Mouse (Mus musculus) MEL (cell line): ENCODE measurements around the gene Mcrip1. TPM values are rescaled to one million over a fixed set of nuclear protein-coding genes. Genes with fewer than 3 reads are reported as not detected.
A peak's percentile ranks its signal among the peaks of the same experiment; 100 is the strongest.

Experiments used
- DNase-seq: peaks from one replicate; pipeline ENCODE4 v3.0.0; 2011; ENCODE audit warnings: low read depth, low spot score
- H3K27ac ChIP-seq: 2 replicates; pipeline ENCODE4 v1.5.1; 2012; ENCODE audit warnings: low read depth, mild to moderate bottlenecking, control low read depth, low read length, moderate library complexity; ENCODE audit not compliant: control insufficient read depth
- H3K27me3 ChIP-seq, 2 experiments: fragments of 150-350 bp in 1 of 2; sonication (generic) in 1 of 2; 2 replicates each; pipeline ENCODE4 v1.6.1; 2012; ENCODE audit warnings: low read length in 2 of 2, mild to moderate bottlenecking in 2 of 2, improper control_type of control experiment in 1 of 2, moderate library complexity in 1 of 2; ENCODE audit not compliant: insufficient read depth in 2 of 2, control insufficient read depth in 1 of 2
- H3K36me3 ChIP-seq, 2 experiments: 2 replicates each; pipeline ENCODE4 v1.6.1; 2012 to 2014; ENCODE audit warnings: low read length in 2 of 2, improper control_type of control experiment in 1 of 2, inconsistent platforms in 1 of 2, mild to moderate bottlenecking in 1 of 2; ENCODE audit not compliant: insufficient read depth in 2 of 2, control insufficient read depth in 1 of 2
- H3K4me1 ChIP-seq, 2 experiments: fragments of 150-350 bp in 1 of 2; sonication (generic) in 1 of 2; 2 replicates each; pipeline ENCODE4 v1.6.1; 2012; ENCODE audit warnings: low read length in 2 of 2, improper control_type of control experiment in 1 of 2, mild to moderate bottlenecking in 1 of 2; ENCODE audit not compliant: insufficient read depth in 2 of 2, control insufficient read depth in 1 of 2
- H3K4me3 ChIP-seq, 2 experiments: fragments of 150-350 bp in 1 of 2; sonication (generic) in 1 of 2; 2 replicates each; pipeline ENCODE4 v1.5.1; 2012; ENCODE audit warnings: low read depth in 2 of 2, low read length in 2 of 2, mild to moderate bottlenecking in 2 of 2, moderate library complexity in 2 of 2, control low read depth in 1 of 2, improper control_type of control experiment in 1 of 2; ENCODE audit not compliant: control insufficient read depth in 1 of 2, insufficient read depth in 1 of 2
- H3K79me2 ChIP-seq: 2 replicates; pipeline ENCODE4 v1.6.1; 2012; ENCODE audit warnings: mild to moderate bottlenecking, low read length, moderate library complexity; ENCODE audit not compliant: control insufficient read depth, poor library complexity, insufficient read depth
- H3K9ac ChIP-seq: 2 replicates; pipeline ENCODE4 v1.6.1; 2012; ENCODE audit warnings: low read depth, mild to moderate bottlenecking, control low read depth, low read length, moderate library complexity; ENCODE audit not compliant: control insufficient read depth, poor library complexity, severe bottlenecking
- H3K9me3 ChIP-seq: fragments of 150-350 bp; sonication (generic); replicated peaks from 2 replicates; pipeline ENCODE4 v1.6.1; 2012; ENCODE audit warnings: mild to moderate bottlenecking, low read length, improper control_type of control experiment, moderate library complexity; ENCODE audit not compliant: insufficient read depth
- BHLHE40 ChIP-seq: IDR thresholded peaks from 2 replicates; pipeline ENCODE4 v1.6.1; 2012; ENCODE audit warnings: low read depth, mild to moderate bottlenecking, inconsistent platforms, low read length, improper control_type of control experiment, borderline replicate concordance
- CTCF ChIP-seq, 3 experiments: IDR thresholded peaks in 2 of 3; conservative IDR thresholded peaks in 1 of 3; 2 replicates each; pipeline ENCODE4 v1.5.1; 2011 to 2012; ENCODE audit warnings: low read length in 3 of 3, low read depth in 2 of 3, mild to moderate bottlenecking in 2 of 3, improper control_type of control experiment in 1 of 3, inconsistent platforms in 1 of 3, mixed read lengths in 1 of 3, moderate library complexity in 1 of 3; ENCODE audit not compliant: control insufficient read depth in 1 of 3, insufficient read depth in 1 of 3, poor library complexity in 1 of 3, severe bottlenecking in 1 of 3
- E2F4 ChIP-seq: IDR thresholded peaks from 2 replicates; pipeline ENCODE4 v1.6.1; 2011; ENCODE audit warnings: low read depth, low read length, improper control_type of control experiment, borderline replicate concordance
- EP300 ChIP-seq, 2 experiments: IDR thresholded peaks; 2 replicates each; pipeline ENCODE4 v1.6.1; 2011; ENCODE audit warnings: improper control_type of control experiment in 2 of 2, low read length in 2 of 2, low read depth in 1 of 2, mild to moderate bottlenecking in 1 of 2
- ETS1 ChIP-seq: IDR thresholded peaks from 2 replicates; pipeline ENCODE4 v1.6.1; 2012; ENCODE audit warnings: low read depth, mild to moderate bottlenecking, inconsistent platforms, low read length, improper control_type of control experiment, moderate library complexity
- GABPA ChIP-seq: IDR thresholded peaks from 2 replicates; pipeline ENCODE4 v1.6.1; 2012; ENCODE audit warnings: low read depth, mild to moderate bottlenecking, inconsistent platforms, low read length, improper control_type of control experiment, moderate library complexity
- GATA1 ChIP-seq: IDR thresholded peaks from 2 replicates; pipeline ENCODE4 v1.6.1; 2011; ENCODE audit warnings: low read depth, low read length, improper control_type of control experiment
- MAFK ChIP-seq: IDR thresholded peaks from 2 replicates; pipeline ENCODE4 v1.6.1; 2011; ENCODE audit warnings: low read depth, mild to moderate bottlenecking, low read length, improper control_type of control experiment, borderline replicate concordance
- MAX ChIP-seq: IDR thresholded peaks from 2 replicates; pipeline ENCODE4 v1.6.1; 2011; ENCODE audit warnings: low read length, improper control_type of control experiment
- MXI1 ChIP-seq: IDR thresholded peaks from 2 replicates; pipeline ENCODE4 v1.6.1; 2011; ENCODE audit warnings: mild to moderate bottlenecking, low read depth, low read length, improper control_type of control experiment
- MYB ChIP-seq: IDR thresholded peaks from 2 replicates; pipeline ENCODE4 v1.6.1; 2011; ENCODE audit warnings: mild to moderate bottlenecking, low read depth, low read length, improper control_type of control experiment
- MYC ChIP-seq: IDR thresholded peaks from 2 replicates; pipeline ENCODE4 v1.6.1; 2011; ENCODE audit warnings: low read depth, mild to moderate bottlenecking, low read length, improper control_type of control experiment, moderate library complexity
- NELFE ChIP-seq: IDR thresholded peaks from 2 replicates; pipeline ENCODE4 v1.6.1; 2011; ENCODE audit warnings: low read depth, low read length, improper control_type of control experiment
- NRF1 ChIP-seq: IDR thresholded peaks from 2 replicates; pipeline ENCODE4 v1.6.1; 2014; ENCODE audit warnings: low read depth, mild to moderate bottlenecking, inconsistent platforms, low read length, improper control_type of control experiment, moderate library complexity; ENCODE audit not compliant: poor library complexity, insufficient read depth, severe bottlenecking
- POLR2A ChIP-seq, 2 experiments: IDR thresholded peaks; 2 replicates each; pipeline ENCODE4 v1.6.1; 2011 to 2012; ENCODE audit warnings: low read length in 2 of 2, mild to moderate bottlenecking in 2 of 2, control low read depth in 1 of 2, improper control_type of control experiment in 1 of 2, low read depth in 1 of 2, moderate library complexity in 1 of 2; ENCODE audit not compliant: control insufficient read depth in 1 of 2, insufficient read depth in 1 of 2, poor library complexity in 1 of 2
- POLR2AphosphoS2 ChIP-seq: IDR thresholded peaks from 2 replicates; pipeline ENCODE4 v1.6.1; 2011; ENCODE audit warnings: low read length, improper control_type of control experiment
- RAD21 ChIP-seq: IDR thresholded peaks from 2 replicates; pipeline ENCODE4 v1.6.1; 2011; ENCODE audit warnings: mild to moderate bottlenecking, low read depth, low read length, improper control_type of control experiment
- RCOR1 ChIP-seq: IDR thresholded peaks from 2 replicates; pipeline ENCODE4 v1.6.1; 2012; ENCODE audit warnings: low read depth, mild to moderate bottlenecking, inconsistent platforms, low read length, improper control_type of control experiment
- SIN3A ChIP-seq: IDR thresholded peaks from 2 replicates; pipeline ENCODE4 v1.6.1; 2012; ENCODE audit warnings: low read length, improper control_type of control experiment, inconsistent platforms
- TAL1 ChIP-seq: IDR thresholded peaks from 2 replicates; pipeline ENCODE4 v1.6.1; 2012; ENCODE audit warnings: mild to moderate bottlenecking, inconsistent platforms, low read length, moderate library complexity, mixed read lengths
- TBP ChIP-seq: IDR thresholded peaks from 2 replicates; pipeline ENCODE4 v1.8.0; 2011; ENCODE audit warnings: low read depth, low read length, improper control_type of control experiment
- TCF12 ChIP-seq: IDR thresholded peaks from 2 replicates; pipeline ENCODE4 v1.6.1; 2014; ENCODE audit warnings: low read depth, mild to moderate bottlenecking, inconsistent platforms, low read length, improper control_type of control experiment, moderate library complexity
- UBTF ChIP-seq: IDR thresholded peaks from 2 replicates; pipeline ENCODE4 v1.6.1; 2012; ENCODE audit warnings: low read depth, mild to moderate bottlenecking, inconsistent platforms, low read length, improper control_type of control experiment, moderate library complexity, borderline replicate concordance; ENCODE audit not compliant: insufficient read depth
- USF1 ChIP-seq: IDR thresholded peaks from 2 replicates; pipeline ENCODE4 v1.6.1; 2014; ENCODE audit warnings: low read depth, mild to moderate bottlenecking, inconsistent platforms, low read length, improper control_type of control experiment, moderate library complexity
- ZC3H11A ChIP-seq: IDR thresholded peaks from 2 replicates; pipeline ENCODE4 v1.6.1; 2012; ENCODE audit warnings: low read depth, mild to moderate bottlenecking, inconsistent platforms, low read length, improper control_type of control experiment
- ZKSCAN1 ChIP-seq: IDR thresholded peaks from 2 replicates; pipeline ENCODE4 v1.6.1; 2012; ENCODE audit warnings: low read depth, mild to moderate bottlenecking, inconsistent platforms, low read length, improper control_type of control experiment, moderate library complexity
- ZMIZ1 ChIP-seq: IDR thresholded peaks from 2 replicates; pipeline ENCODE4 v1.6.1; 2012; ENCODE audit warnings: low read depth, mild to moderate bottlenecking, inconsistent platforms, low read length, improper control_type of control experiment, moderate library complexity
- ZNF384 ChIP-seq: IDR thresholded peaks from 2 replicates; pipeline ENCODE4 v1.6.1; 2012; ENCODE audit warnings: low read depth, mild to moderate bottlenecking, inconsistent platforms, low read length, improper control_type of control experiment
- polyA plus RNA-seq, 2 experiments: library from polyadenylated mRNA; stranded (reverse) in 1 of 2; unstranded in 1 of 2; fragments of >175 nt in 1 of 2; fragments of >200 nt in 1 of 2; gene quantifications; 2 replicates each; pipeline versions ENCODE4 v1.2.1 to v1.2.4; 2012; ENCODE audit warnings: low replicate concordance in 2 of 2, low read depth in 1 of 2; ENCODE audit not compliant: insufficient read length in 2 of 2, insufficient read depth in 1 of 2, missing spikeins in 1 of 2
- total RNA-seq: library from RNA; depleted of rRNA; stranded (reverse); fragments of 300-350 nt; gene quantifications from 2 replicates; pipeline ENCODE4 v1.2.3, GENCODE M21; 2012

Gene Mcrip1
- total and polyA plus RNA-seq, 3 experiments = 36.6 to 83.5 TPM; not detected in 1

DNA sequence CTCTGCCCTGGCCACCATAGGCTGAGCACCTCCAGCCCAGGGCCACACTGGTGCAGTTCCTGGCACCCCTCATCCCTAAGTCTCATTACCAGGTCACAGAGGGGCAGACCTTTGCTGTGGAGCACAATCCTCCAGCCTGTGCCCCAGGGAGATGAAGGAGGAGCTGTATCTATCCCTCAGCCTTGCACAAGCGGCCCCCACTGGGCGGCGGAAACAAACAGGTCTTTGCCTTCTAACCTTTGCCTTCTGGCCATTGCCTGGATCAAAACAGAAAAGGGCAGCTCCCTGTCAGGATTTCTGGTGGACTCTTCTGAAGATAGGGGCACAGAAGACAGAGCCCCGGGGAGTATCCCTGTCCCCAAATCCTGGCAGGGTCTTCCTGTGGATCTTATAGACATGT lies 20.6 kb downstream of the Mcrip1 start:
- Histone ChIP-seq H3K9me3 (no peaks in the 10 kb centered on the region), H3K27ac (no peak overlapping the region), H3K4me3 (no peak overlapping the region), H3K27me3 (peaks cover 5 to 10% of the 10 kb centered on the region in 2 experiments; a peak in 2 of 4 replicates), H3K79me2 (no peaks in the 10 kb centered on the region), H3K9ac (no peak overlapping the region), H3K36me3 (peaks cover 0 to 15% of the 10 kb centered on the region in 2 experiments; a peak in 2 of 4 replicates), H3K4me1 (peaks cover 4 to 25% of the 10 kb centered on the region in 2 experiments)
- TF ChIP-seq EP300 (IDR thresholded peaks at IDR 0.05; ENCODE audit: low read depth in 1 of 2, low read length in 2 of 2) (no peak), GABPA (no peak), MAFK (no peak), E2F4 (no peak), MYC (no peak), RAD21 (no peak), MXI1 (no peak), ZKSCAN1 (no peak), SIN3A (no peak), TBP (no peak), RCOR1 (no peak), ZNF384 (no peak), POLR2A (IDR thresholded peaks at IDR 0.05; ENCODE audit: control insufficient read depth in 1 of 2, insufficient read depth in 1 of 2, low read depth in 1 of 2, low read length in 2 of 2, poor library complexity in 1 of 2) (no peak), NELFE (no peak), BHLHE40 (no peak), ETS1 (no peak), POLR2AphosphoS2 (no peak), ZC3H11A (no peak)
- no peak for DNase-seq

DNA sequence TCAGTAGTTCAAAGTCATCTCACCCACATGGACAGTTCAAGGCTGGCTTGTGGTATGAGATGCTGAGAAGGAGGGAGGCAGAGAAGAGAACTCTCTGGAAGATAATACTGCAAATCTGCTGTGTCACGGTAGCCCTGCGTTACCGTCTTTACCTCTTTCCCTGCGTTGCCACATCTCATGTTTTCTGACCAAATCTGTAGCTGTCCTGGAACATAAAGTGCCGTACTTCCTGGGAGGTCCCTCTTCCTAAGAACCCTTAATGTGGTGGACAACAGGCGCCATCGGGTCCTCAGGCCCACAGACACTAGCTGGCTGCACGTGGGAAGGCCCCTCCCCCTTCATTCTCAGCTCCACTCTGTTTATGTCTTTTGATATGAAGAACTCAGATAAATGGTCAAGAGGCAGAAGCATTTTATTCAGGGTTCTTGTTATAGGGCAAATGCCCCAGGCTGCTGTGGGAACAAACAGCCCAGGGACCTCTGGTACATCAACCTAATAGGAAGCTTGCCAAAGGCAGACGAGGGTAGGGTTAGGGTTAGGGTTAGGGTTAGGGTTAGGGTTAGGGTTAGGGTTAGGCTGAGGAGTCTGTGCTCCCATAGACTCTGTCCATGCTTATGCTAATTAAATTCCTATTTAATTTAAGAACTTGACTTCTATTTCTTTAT lies 21.7 kb downstream of the Mcrip1 start:
- Histone ChIP-seq H3K4me3 (peak overlapping the region; percentile 19 to 26; a peak in 3 of 4 replicates), H3K9me3 (no peaks in the 10 kb centered on the region), H3K9ac (peak overlapping the region; percentile 41), H3K79me2 (no peaks in the 10 kb centered on the region), H3K4me1 (peaks cover 4 to 25% of the 10 kb centered on the region in 2 experiments), H3K36me3 (peaks cover 0 to 15% of the 10 kb centered on the region in 2 experiments; a peak in 2 of 4 replicates), H3K27me3 (peaks cover 2 to 6% of the 10 kb centered on the region in 2 experiments; a peak in 2 of 4 replicates), H3K27ac (peak overlapping the region; percentile 68)
- peak; percentile 74 for DNase-seq
- TF ChIP-seq MYB (no peak), CTCF (IDR thresholded peaks at IDR 0.05 in 2 of 3, conservative IDR thresholded peaks at IDR 0.05 in 1 of 3; ENCODE audit: control insufficient read depth in 1 of 3, insufficient read depth in 1 of 3, low read depth in 2 of 3, low read length in 3 of 3, poor library complexity in 1 of 3, severe bottlenecking in 1 of 3) (no peak), TAL1 (no peak), SIN3A (peak; percentile 58), GATA1 (no peak), NELFE (peak; percentile 32), EP300 (IDR thresholded peaks at IDR 0.05; ENCODE audit: low read depth in 1 of 2, low read length in 2 of 2) (peak; percentile 44 to 65; a peak in 3 of 4 replicates), RAD21 (no peak), USF1 (peak; percentile 38; the same call in 1 of the 2 replicates), BHLHE40 (peak; percentile 54; the same call in 1 of the 2 replicates), RCOR1 (peak; percentile 31; the same call in 1 of the 2 replicates), MYC (peak; percentile 74), NRF1 (no peak), ZC3H11A (no peak), UBTF (no peak), ZKSCAN1 (no peak), ZMIZ1 (no peak), MXI1 (peak; percentile 81), GABPA (peak; percentile 83; the same call in 1 of the 2 replicates), MAX (peak; percentile 72), POLR2A (IDR thresholded peaks at IDR 0.05; ENCODE audit: control insufficient read depth in 1 of 2, insufficient read depth in 1 of 2, low read depth in 1 of 2, low read length in 2 of 2, poor library complexity in 1 of 2) (peak in 1 of 2 experiments; percentile 44; a peak in 1 of 4 replicates), TCF12 (peak; percentile 39; the same call in 1 of the 2 replicates)
